Mouse (Mus musculus): ENCODE measurements around the gene BC053393. TPM values are rescaled to one million over a fixed set of nuclear protein-coding genes. Genes with fewer than 3 reads are reported as not detected.
A peak's percentile ranks its signal among the peaks of the same experiment; 100 is the strongest.
"Not testable (repeated sequence)": the region's sequence is repeated elsewhere in the genome, so short reads cannot be mapped to it uniquely, and the experiment has no call there.

BC053393 gene
- polyA plus RNA-seq, 1 experiment from 2014 or later: not detected

GRCm38 (mm10) chr11:46578771-46579281, 7.5 kb downstream of the BC053393 start:
- Histone ChIP-seq H3K4me1 (no peaks in the 10 kb centered on the region), H3K27ac (replicated peaks) (peak overlapping the region; percentile 34; the same call in 1 of the 2 replicates), H3K4me3 (replicated peaks) (no peak overlapping the region), H3K27me3 (no peaks in the 10 kb centered on the region), H3K4me2 (replicated peaks) (no peak overlapping the region), H3K36me3 (no peaks in the 10 kb centered on the region), H3K9ac (no peak overlapping the region), H3K9me3 (replicated peaks) (no peaks in the 10 kb centered on the region)
- WGBS: 43% methylated on average over 5 of the region's 5 CpGs
- ATAC-seq (ENCODE audit: insufficient number of reproducible peaks, low FRiP score, low TSS enrichment, low read depth): peak; percentile 83

GRCm38 (mm10) chr11:46580428-46580827, 9.1 kb downstream of the BC053393 start:
- ATAC-seq (ENCODE audit: insufficient number of reproducible peaks, low FRiP score, low TSS enrichment, low read depth): no peak
- no peaks in the 10 kb centered on the region for H3K36me3 ChIP-seq
- 81% methylated on average over 3 of the region's 3 CpGs for WGBS

GRCm38 (mm10) chr11:46582741-46583140, 11.4 kb downstream of the BC053393 start:
- Histone ChIP-seq H3K4me3 (replicated peaks) (no peak overlapping the region), H3K27ac (replicated peaks) (no peak overlapping the region), H3K27me3 (no peaks in the 10 kb centered on the region), H3K9me3 (replicated peaks) (no peaks in the 10 kb centered on the region), H3K4me2 (replicated peaks) (no peak overlapping the region), H3K4me1 (no peaks in the 10 kb centered on the region), H3K9ac (no peak overlapping the region), H3K36me3 (no peaks in the 10 kb centered on the region)
- ATAC-seq (ENCODE audit: insufficient number of reproducible peaks, low FRiP score, low TSS enrichment, low read depth): no peak
- 89% methylated on average over 5 of the region's 5 CpGs for WGBS

More at GRCm38 (mm10) chr11:46580428-46580827, 9.1 kb downstream of the BC053393 start:
- H3K27me3 ChIP-seq: no peaks in the 10 kb centered on the region
- no peak overlapping the region for H3K4me3 ChIP-seq (replicated peaks)
- H3K4me1 ChIP-seq: no peaks in the 10 kb centered on the region
- no peak overlapping the region for H3K27ac ChIP-seq (replicated peaks)
- H3K9ac ChIP-seq: no peak overlapping the region
- H3K4me2 ChIP-seq (replicated peaks): no peak overlapping the region
- H3K9me3 ChIP-seq (replicated peaks): no peaks in the 10 kb centered on the region

GRCm38 (mm10) chr11:46592416-46592815, 21.1 kb downstream of the BC053393 start:
- ATAC-seq (ENCODE audit: insufficient number of reproducible peaks, low FRiP score, low TSS enrichment, low read depth): no peak
- no peaks in the 10 kb centered on the region for H3K36me3 ChIP-seq

GRCm38 (mm10) chr11:46619929-46620328, 48.6 kb downstream of the BC053393 start:
- no peaks in the 10 kb centered on the region for H3K4me1 ChIP-seq
- no peak overlapping the region for H3K9ac ChIP-seq
- no peak for ATAC-seq (ENCODE audit: insufficient number of reproducible peaks, low FRiP score, low TSS enrichment, low read depth)
- no peak overlapping the region for H3K27ac ChIP-seq (replicated peaks)
- H3K4me3 ChIP-seq (replicated peaks): no peak overlapping the region
- H3K4me2 ChIP-seq (replicated peaks): no peak overlapping the region
- H3K36me3 ChIP-seq: no peaks in the 10 kb centered on the region
- H3K27me3 ChIP-seq: no peaks in the 10 kb centered on the region
- H3K9me3 ChIP-seq (replicated peaks): no peaks in the 10 kb centered on the region
- 70% methylated on average over 1 of the region's 1 CpGs for WGBS

More at GRCm38 (mm10) chr11:46592416-46592815, 21.1 kb downstream of the BC053393 start:
- Histone ChIP-seq H3K4me2 (replicated peaks) (no peak overlapping the region), H3K9ac (no peak overlapping the region), H3K4me1 (no peaks in the 10 kb centered on the region), H3K9me3 (replicated peaks) (no peaks in the 10 kb centered on the region), H3K4me3 (replicated peaks) (no peak overlapping the region), H3K27me3 (no peaks in the 10 kb centered on the region), H3K27ac (replicated peaks) (no peak overlapping the region)
- 76% methylated on average over 2 of the region's 2 CpGs for WGBS

- Histone ChIP-seq H3K27me3 (no peaks in the 10 kb centered on the region), H3K9ac (no peak overlapping the region), H3K4me2 (replicated peaks) (no peak overlapping the region), H3K9me3 (replicated peaks) (no peaks in the 10 kb centered on the region), H3K4me3 (replicated peaks) (no peak overlapping the region), H3K4me1 (no peaks in the 10 kb centered on the region), H3K36me3 (no peaks in the 10 kb centered on the region), H3K27ac (replicated peaks) (no peak overlapping the region)
- 60% methylated on average over 7 of the region's 7 CpGs for WGBS
- no peak for ATAC-seq (ENCODE audit: insufficient number of reproducible peaks, low FRiP score, low TSS enrichment, low read depth)
Observed at GRCm38 (mm10) chr11:46620414-46621168, 49.3 kb downstream of the BC053393 start.

GRCm38 (mm10) chr11:46629211-46629795, 58.0 kb downstream of the BC053393 start, which contains the start of gene Dppa1:
Gene Dppa1 (minus strand): TSS chr11:46629261.
- no peak for ATAC-seq (ENCODE audit: insufficient number of reproducible peaks, low FRiP score, low TSS enrichment, low read depth)
- 41% methylated on average over 2 of the region's 2 CpGs for WGBS

GRCm38 (mm10) chr11:46631635-46632034, 60.3 kb downstream of the BC053393 start:
- Histone ChIP-seq H3K4me2 (replicated peaks) (no peak overlapping the region), H3K27me3 (no peaks in the 10 kb centered on the region), H3K4me3 (replicated peaks) (no peak overlapping the region), H3K36me3 (no peaks in the 10 kb centered on the region), H3K4me1 (no peaks in the 10 kb centered on the region), H3K27ac (replicated peaks) (no peak overlapping the region), H3K9ac (no peak overlapping the region), H3K9me3 (replicated peaks) (no peaks in the 10 kb centered on the region)
- 30% methylated on average over 3 of the region's 3 CpGs for WGBS
- ATAC-seq (ENCODE audit: insufficient number of reproducible peaks, low FRiP score, low TSS enrichment, low read depth): no peak

More at GRCm38 (mm10) chr11:46629211-46629795, 58.0 kb downstream of the BC053393 start, which contains the start of gene Dppa1:
- H3K9ac ChIP-seq: no peak within 1 kb of the TSS
- no peak within 1 kb of the TSS for H3K4me3 ChIP-seq (replicated peaks)
- H3K9me3 ChIP-seq (replicated peaks): no peaks in the 10 kb centered on the region
- no peak within 1 kb of the TSS for H3K4me2 ChIP-seq (replicated peaks)
- H3K27ac ChIP-seq (replicated peaks): no peak within 1 kb of the TSS
- H3K36me3 ChIP-seq: no peaks in the 10 kb centered on the region
- H3K27me3 ChIP-seq: no peaks in the 10 kb centered on the region
- no peaks in the 10 kb centered on the region for H3K4me1 ChIP-seq

- not testable (repeated sequence) for H3K9me3 ChIP-seq (replicated peaks); ATAC-seq (ENCODE audit: insufficient number of reproducible peaks, low FRiP score, low TSS enrichment, low read depth); H3K27ac ChIP-seq (replicated peaks); H3K4me3 ChIP-seq (replicated peaks); H3K4me2 ChIP-seq (replicated peaks); H3K36me3 ChIP-seq; H3K9ac ChIP-seq; H3K4me1 ChIP-seq; H3K27me3 ChIP-seq
- 79% methylated on average over 4 of the region's 4 CpGs for WGBS
Observed at GRCm38 (mm10) chr11:46635516-46635915, 64.2 kb downstream of the BC053393 start.

- no peak overlapping the region for H3K9ac ChIP-seq
- H3K27ac ChIP-seq (replicated peaks): no peak overlapping the region
- no peaks in the 10 kb centered on the region for H3K4me1 ChIP-seq
- H3K36me3 ChIP-seq: no peaks in the 10 kb centered on the region
- H3K4me3 ChIP-seq (replicated peaks): no peak overlapping the region
- no peak overlapping the region for H3K4me2 ChIP-seq (replicated peaks)
- WGBS: 83% methylated on average over 3 of the region's 3 CpGs
- ATAC-seq (ENCODE audit: insufficient number of reproducible peaks, low FRiP score, low TSS enrichment, low read depth): no peak
- H3K27me3 ChIP-seq: no peaks in the 10 kb centered on the region
- no peaks in the 10 kb centered on the region for H3K9me3 ChIP-seq (replicated peaks)
Observed at GRCm38 (mm10) chr11:46636568-46636967, 65.2 kb downstream of the BC053393 start.
